Mouse (Mus musculus): Measurements from ENCODE around the gene Rsph14. TPM values are rescaled to one million over a fixed set of nuclear protein-coding genes. Genes with fewer than 3 reads are reported as not detected.

Gene Rsph14
- total RNA-seq, 2 experiments from 2014 or later = not detected

- intact Hi-C loops (cut with DNase I) = no loop called here
- DNase-seq = no peak
These were observed 25.3 kb downstream of the Rsph14 start for GRCm38 (mm10) chr10:75006889-75007662.

DNA sequence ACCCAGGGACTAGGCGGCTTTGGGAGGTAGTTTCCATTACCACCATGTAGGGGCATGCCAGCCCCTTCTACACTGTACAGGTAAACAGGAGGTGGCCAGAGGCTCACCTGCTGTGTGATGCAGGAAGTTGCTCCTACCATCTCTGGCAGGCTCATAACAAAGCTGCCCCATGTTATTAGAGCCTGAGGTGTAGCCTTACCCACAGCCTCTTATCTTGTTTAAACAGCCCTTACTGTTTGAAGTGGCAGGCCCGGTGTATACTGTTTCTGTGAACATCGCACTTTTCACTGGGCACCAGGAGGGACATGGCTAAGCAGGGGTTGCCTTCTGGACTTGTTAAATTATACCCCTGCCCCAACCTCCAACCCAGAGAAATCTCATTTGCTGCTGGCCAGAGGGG lies 28.3 kb downstream of the Rsph14 start:
- no peak for DNase-seq
- intact Hi-C loops (cut with DNase I) = no loop called here

- intact Hi-C loops (cut with DNase I) = no loop called here
- no peak for DNase-seq
These were observed 31.0 kb downstream of the Rsph14 start for GRCm38 (mm10) chr10:75001391-75001790.

GRCm38 (mm10) chr10:74995377-74995776 lies 37.0 kb downstream of the Rsph14 start:
- DNase-seq = peak; percentile 3 to 5
- intact Hi-C loops (cut with DNase I) = no loop called here

DNA sequence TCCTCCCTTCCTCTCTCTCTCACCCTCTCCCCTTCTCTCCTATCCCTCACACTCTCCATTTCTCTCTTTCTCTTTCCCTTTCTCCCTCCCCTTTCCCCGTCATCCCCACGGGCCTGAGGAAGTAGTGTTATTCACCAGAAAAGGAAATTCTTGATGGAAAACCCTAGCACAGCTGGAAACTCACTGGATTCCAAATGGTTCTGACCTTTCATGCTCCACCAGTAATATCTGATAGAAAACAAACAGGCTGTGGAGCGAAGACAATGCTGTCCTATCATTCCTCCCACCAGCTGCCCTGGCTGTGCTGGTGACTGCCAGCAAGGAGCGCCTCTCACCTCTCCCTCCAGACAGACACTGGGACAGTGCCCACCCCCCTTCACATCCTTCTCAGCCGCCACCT lies 37.5 kb downstream of the Rsph14 start:
- intact Hi-C loops (cut with DNase I) = no loop called here
- DNase-seq = no peak

GRCm38 (mm10) chr10:74990584-74991322 lies 41.6 kb downstream of the Rsph14 start:
- DNase-seq = no peak
- intact Hi-C loops (cut with DNase I) = no loop called here

GRCm38 (mm10) chr10:74989814-74990213 lies 42.6 kb downstream of the Rsph14 start:
- no peak for DNase-seq
- intact Hi-C loops (cut with DNase I) = no loop called here

- intact Hi-C loops (cut with DNase I) = no loop called here
- DNase-seq = no peak
These were observed 44.5 kb downstream of the Rsph14 start for GRCm38 (mm10) chr10:74987698-74988470.

GRCm38 (mm10) chr10:74983176-74983575 lies 49.2 kb downstream of the Rsph14 start:
- DNase-seq = no peak
- intact Hi-C loops (cut with DNase I) = no loop called here

DNA sequence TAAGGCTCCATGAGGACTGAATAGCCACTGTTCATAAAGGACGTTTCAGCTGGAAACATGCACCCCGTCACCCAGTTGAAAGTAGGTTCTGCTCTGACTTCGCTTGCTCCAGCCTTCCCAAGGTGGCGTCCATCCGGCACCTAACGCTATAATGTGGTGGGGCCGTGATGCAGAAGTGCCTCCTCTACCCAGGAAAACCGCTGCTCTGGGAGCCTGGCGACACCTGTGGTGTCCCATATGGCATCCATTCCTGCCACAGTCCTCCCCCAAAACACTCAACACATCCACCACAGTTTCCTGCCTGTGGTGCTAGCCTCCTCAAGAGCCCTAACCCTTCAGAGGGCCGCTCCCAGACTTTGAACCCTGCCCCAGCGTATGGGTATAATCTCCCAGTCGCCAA lies 51.2 kb downstream of the Rsph14 start:
- intact Hi-C loops (cut with DNase I) = no loop called here
- no peak for DNase-seq

GRCm38 (mm10) chr10:74978056-74978455 lies 54.3 kb downstream of the Rsph14 start:
- intact Hi-C loops (cut with DNase I) = no loop called here
- no peak for DNase-seq

DNA sequence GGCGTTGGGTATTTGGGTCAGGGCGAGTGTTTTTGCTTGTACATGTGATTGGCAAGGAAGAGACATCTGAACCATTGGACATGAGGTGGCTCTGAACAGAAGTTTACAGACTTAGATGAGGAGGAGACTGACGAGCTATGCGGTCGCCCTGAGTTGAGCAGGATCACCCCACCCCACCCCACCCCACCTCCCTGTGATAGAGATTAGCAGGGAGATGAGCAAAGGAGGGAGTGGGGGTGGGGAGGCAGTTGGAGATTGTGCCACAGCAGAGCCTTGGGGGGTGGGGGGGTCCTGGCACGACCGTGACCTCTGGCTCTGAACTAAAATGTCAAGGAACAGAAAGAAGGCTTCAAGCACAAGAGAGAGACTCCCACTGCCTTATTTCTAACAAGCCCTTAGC lies 56.0 kb downstream of the Rsph14 start:
- DNase-seq = no peak
- intact Hi-C loops (cut with DNase I) = no loop called here

- intact Hi-C loops (cut with DNase I) = no loop called here
- no peak for DNase-seq
These were observed 56.8 kb downstream of the Rsph14 start for GRCm38 (mm10) chr10:74975626-74976025.

GRCm38 (mm10) chr10:74973026-74973425 lies 59.4 kb downstream of the Rsph14 start:
- intact Hi-C loops (cut with DNase I) = no loop called here
- DNase-seq = no peak

DNA sequence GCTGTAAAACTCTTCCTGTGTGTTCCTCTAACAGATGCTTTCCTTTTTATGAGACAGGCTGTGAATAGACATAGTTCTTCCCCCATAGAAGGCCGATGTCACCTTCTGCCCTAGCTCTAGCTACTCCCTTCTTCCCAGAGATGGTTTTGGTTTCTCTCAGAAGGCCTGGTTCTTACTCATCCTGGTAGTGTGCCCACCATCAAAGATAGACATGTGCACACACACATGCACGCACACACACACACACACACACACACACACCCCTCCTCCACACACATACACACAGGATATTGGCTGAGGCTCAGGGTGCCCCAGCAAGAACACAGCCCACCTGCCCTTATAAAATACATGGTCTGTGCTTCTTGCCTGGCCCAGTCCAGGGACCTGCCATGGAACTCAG lies 63.1 kb downstream of the Rsph14 start:
- no peak for DNase-seq
- intact Hi-C loops (cut with DNase I) = no loop called here

DNA sequence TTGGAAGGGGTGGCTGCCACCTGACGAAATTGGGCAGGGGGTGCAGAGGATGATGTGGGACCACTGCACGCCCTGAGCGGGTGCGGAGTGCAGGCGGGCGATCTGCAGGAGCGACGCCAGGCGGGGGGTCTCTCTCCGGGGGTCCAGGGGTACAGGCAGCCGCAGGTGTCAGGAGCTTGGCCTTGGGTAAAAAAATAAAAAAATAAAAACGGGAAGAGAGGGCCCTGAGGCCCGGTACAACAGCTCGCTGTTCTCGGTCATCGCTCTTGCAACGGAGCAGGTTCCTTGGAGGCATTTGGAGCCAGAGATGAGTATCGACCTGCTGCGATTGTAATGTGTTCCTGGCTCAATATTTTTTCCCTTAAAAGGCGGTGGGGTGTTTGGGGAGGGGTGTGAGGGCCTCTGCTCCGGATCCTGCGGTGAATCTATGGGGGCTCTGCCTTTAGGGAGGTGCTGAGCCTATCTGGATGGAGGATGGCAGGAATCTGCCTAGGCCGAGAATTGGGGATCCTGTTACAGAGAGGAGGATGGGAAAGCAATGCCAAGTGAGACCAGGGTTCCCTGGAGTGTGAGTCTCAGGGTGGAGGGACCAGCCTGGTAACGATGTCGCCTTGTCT lies 64.6 kb downstream of the Rsph14 start:
- DNase-seq = no peak
- intact Hi-C loops (cut with DNase I) = no loop called here

DNA sequence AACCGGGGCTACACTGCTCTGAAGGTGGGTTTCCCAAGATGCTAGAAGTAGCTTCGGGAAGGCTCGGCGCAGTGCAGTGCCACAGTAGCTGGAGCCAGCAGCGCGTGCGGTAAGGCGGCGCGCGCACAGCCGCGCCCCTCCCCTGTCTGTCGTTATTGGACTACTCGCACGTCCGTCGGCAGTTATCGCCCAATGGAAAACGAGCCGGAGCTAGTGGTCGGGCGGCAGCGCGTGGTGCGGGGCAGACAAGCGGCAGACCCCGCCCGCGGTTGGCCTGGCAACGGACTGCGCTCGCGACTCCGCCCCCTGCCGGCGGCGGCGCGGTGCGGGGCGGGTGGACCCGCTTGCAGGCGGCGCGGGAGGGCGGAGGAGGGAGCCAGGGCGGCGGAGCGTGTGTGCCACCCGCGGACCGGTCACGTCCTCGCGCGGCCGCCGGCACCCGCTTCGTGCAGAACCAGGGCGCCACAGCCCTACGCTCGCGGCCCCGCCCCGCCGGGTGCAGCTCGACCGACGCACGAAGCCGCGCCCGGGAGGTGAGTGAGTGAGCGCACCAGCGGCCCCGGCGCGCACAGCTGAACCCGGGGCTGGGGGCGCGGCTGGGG lies 65.4 kb downstream of the Rsph14 start, which contains the start of gene Gnaz:
Gnaz (plus strand) TSS at position 328 of the 602 bp plus-strand sequence.
- DNase-seq = peak; percentile 93 to 95
- intact Hi-C loops (cut with DNase I) = no loop called here

GRCm38 (mm10) chr10:74964380-74964779 lies 68.0 kb downstream of the Rsph14 start:
- DNase-seq = no peak
- intact Hi-C loops (cut with DNase I) = no loop called here

- intact Hi-C loops (cut with DNase I) = no loop called here
- no peak for DNase-seq
These were observed 79.4 kb downstream of the Rsph14 start for GRCm38 (mm10) chr10:74952830-74953443.

GRCm38 (mm10) chr10:74940795-74941194 lies 91.6 kb downstream of the Rsph14 start:
- DNase-seq = no peak

More at GRCm38 (mm10) chr10:74940795-74941194, 91.6 kb downstream of the Rsph14 start:
- intact Hi-C loops (cut with DNase I) = no loop called here

All from heart, postnatal 36 days (tissue).